Mouse (Mus musculus) retina, postnatal 7 days (tissue): ENCODE measurements around the gene Rab27a.
A peak's percentile ranks its signal among the peaks of the same experiment; 100 is the strongest.
"Not testable (repeated sequence)": the region's sequence is repeated elsewhere in the genome, so short reads cannot be mapped to it uniquely, and the experiment has no call there.

Experiments used
- DNase-seq: peaks from one replicate; pipeline ENCODE4 v3.0.0-alpha.2; 2012; ENCODE audit warnings: low read depth, low spot score

Rab27a gene

DNA sequence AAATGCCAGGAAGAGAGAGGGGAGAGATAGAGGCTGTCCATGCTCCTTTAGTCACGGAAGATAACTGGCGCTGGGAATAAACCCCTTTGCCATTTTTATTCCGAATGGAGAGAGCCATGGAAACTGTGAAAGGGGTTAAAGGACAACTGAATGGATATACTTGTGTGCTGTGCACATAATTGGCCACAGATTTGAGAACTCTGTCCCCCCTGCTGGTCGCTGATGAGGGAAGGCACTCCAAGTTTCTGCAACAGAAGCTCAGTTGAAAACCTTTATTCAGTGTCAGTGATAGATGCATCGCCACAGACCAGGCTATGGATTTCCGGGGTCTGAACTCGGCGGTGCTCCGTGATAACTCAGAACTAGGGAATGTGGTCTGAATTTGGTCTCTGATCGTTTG, 45.5 kb downstream of the Rab27a start:
- DNase-seq, result no peak

DNA sequence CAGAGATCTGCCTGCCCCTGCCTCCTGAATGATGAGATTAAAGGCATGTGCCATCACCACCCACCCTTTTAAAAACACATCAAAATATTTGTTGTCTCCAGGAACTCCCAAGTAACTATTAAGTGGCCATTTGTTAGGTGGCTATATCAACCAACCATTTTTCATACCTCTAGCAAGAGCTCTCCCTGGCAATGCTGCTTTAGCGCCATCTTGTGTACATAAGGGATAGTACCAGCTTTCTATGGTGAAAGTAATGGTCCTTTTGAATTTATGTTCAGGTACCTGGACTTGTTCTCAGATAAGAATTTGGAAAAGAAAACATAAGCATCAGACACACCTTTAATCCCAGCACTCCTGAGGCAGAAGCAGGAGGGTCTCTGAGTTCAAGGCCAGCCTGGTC, 47.1 kb downstream of the Rab27a start:
- DNase-seq, result peak; percentile 58

DNA sequence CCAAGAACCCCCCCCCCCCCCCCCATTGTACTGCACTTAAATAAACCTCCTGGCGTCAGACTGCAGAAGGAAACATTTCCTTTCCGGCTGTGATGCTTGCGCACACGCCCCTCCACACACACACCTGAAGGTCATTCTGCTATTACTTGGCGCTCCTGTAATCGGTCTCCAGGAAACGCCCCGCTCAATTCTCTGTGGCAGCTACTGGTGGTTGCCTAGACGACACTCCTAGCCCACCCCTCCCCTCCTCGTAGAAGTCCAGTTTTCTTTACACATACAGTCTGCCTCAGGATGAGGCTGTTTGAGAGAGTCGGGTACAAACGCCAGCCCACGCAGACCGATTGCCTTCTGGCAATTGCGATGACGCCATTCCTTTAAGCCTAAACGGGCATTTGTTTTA, 49.9 kb downstream of the Rab27a start:
- no peak for DNase-seq

DNA sequence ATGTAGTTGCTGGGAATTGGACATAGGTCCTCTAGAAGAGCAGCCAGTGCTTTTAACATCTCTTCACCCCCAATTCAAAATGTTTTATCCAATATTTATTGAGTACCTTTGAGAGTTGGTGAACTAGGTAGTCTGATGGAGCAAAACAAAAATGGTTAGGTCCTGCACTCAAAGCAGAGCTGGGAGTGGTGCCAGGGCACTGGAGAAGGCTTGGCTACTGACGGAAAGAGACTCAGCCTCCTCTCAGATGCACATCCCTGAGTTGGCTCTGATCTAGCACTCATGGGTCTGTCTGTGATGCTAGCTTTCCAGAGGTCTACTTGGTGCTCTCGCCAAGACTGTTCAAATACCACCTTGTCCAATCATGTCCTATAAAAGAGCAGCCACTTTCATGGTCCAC, 53.2 kb downstream of the Rab27a start:
- no peak for DNase-seq

DNA sequence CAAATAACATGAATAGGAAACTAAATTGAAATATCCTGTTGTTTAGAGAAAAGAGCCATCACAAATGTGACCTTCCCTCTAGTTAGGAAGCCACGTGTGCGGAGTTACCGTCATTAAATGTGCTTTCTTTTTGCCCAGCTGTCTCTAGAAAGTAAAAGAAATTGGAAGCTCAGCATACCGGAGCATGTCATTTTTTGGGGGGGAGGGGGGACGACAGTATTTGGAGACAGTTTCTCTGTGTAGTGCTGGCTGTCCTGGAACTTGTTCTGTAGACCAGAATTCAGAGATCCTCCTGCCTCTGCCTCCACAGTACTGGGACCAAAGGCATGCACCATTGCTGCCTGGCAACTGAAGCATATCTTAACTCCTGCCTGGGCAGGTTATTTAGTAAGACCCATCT, 56.9 kb downstream of the Rab27a start, which contains the start of gene Khdc3:
TSS of gene Khdc3 (plus strand) at position 301 of the 400 bp plus-strand sequence.
- no peak for DNase-seq

DNA sequence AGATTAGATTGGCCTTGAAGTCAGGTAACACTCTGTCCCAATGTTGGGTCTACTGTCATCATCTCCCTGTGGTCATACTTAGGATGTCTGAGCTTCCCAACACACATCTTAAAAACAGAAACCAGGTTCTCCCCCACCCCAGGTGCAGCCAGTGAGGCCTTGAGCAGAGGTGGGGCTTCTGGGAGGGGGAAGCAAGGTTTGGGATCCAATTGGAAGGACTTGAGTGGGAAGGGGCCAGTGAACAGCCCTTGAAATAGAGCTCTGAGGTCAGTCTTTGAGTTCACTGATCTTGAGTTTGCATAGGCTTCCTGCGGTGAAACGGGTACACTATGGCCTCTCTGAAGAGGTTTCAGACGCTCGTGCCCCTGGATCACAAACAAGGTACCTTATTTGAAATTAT, 57.5 kb downstream of the Rab27a start, which contains the start of gene Gm20509:
TSS of gene Gm20509 (plus strand) at position 290 of the 400 bp plus-strand sequence.
- no peak for DNase-seq

DNA sequence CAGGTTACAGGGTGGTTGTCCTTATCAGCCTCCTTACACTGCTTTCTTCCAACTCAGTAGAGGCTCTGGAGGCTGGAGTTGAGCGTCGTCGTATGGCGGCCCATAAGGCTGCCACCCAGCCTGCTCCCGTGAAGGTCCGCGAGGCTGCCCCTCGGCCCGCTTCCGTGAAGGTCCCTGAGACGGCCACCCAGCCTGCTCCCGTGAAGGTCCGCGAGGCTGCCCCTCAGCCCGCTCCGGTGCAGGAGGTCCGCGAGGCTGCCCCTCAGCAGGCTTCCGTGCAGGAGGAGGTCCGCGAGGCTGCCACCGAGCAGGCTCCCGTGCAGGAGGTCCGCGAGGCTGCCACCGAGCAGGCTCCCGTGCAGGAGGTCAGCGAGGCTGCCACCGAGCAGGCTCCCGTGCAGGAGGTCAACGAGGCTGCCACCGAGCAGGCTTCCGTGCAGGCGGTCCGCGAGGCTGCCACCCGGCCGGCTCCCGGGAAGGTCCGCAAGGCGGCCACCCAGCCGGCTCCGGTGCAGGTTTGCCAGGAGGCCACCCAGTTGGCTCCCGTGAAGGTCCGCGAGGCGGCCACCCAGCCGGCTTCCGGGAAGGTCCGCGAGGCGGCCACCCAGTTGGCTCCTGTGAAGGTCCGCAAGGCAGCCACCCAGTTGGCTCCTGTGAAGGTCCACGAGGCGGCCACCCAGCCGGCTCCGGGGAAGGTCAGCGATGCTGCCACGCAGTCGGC, 58.7 kb downstream of the Rab27a start:
- no peak for DNase-seq

DNA sequence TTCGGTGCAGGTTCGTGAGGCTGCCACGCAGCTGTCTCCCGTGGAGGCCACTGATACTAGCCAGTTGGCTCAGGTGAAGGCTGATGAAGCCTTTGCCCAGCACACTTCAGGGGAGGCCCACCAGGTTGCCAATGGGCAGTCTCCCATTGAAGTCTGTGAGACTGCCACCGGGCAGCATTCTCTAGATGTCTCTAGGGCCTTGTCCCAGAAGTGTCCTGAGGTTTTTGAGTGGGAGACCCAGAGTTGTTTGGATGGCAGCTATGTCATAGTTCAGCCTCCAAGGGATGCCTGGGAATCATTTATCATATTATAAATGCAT, 59.2 kb downstream of the Rab27a start:
- no peak for DNase-seq

DNA sequence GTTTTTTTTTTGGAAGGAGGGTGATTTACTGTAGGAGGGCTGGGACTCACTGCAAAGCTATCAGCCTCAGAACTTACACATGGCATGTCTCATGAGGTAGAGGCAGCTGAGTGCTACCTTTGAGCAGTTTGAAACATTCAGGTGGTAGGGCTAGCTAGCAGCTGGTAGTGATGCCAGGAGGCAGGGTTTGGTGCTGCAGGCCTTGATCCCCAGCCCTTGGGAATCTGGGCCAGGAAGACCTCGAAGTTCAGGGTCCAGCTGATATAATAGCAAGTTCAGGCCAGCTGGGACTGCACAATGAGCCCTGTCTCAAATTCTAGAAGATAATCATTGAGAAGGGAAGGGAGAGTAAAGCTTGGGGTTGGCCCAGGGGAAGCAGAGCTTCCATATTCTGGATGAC, 60.5 kb downstream of the Rab27a start:
- DNase-seq, result no peak

DNA sequence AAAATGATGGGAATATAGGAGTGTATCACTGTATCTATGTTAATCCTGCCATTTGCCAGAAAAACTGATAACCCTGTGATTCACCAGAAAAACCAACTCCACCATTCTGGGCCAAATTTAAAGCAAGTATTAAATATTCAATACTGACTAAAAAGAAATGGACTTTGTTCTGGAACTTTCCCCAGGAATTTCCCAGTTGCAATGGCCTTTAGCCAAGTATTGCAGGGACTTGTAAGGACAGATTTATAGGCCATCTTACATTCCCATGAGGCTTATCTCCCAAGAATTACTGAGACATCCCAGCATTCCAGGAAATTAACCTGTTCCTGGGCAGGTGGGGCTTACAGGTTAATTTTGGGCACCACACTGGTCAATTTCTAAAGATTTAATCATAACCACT, 61.1 kb downstream of the Rab27a start:
- no peak for DNase-seq

DNA sequence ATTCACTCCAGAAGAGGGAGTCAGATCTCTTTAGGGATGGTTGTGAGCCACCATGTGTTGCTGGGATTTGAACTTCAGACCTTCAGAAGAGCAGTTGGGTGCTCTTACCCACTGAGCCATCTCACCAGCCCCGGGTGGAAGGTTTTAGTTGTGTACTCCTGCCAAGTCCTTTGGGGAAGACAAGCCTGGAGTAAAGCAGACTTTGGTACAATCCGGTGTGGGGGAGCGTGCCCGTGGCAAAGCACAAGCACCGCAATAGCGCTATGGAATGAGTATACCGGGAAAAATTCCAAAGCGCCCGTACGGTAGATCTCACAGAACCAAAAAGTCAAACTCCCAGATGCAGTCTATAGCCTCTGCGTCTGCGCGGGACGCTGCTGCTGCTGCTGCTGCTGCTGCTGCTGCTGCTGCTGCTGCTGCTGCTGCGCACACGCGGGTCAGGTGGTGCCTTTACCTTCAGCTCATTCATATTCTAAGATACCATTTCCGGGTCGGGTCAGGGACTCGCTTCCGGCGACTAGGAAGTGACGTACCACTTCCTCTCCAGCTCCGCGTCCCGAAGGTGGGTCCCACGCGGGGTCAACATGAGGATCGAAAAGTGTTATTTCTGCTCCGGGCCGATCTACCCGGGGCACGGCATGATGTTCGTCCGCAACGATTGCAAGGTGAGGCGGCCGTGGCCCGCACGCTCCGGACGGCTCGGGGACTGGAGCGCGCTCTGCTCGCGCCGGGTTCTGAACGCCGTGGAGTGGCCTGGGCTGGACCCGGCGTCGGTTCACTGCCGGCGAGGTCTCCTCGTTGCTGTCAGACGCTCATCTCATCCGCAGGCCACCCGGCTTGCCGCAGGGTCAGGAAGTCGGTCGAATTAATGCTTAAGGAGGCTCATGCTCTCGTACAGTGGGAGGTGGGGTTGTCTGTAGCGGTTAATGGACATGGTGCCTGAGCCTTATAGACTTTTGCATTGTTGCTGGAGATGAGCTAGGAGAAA, 68.6 kb downstream of the Rab27a start, which contains the start of gene Rsl24d1:
TSS of gene Rsl24d1 (plus strand) at position 508 of the 988 bp plus-strand sequence.
- peak; percentile 88 for DNase-seq

DNA sequence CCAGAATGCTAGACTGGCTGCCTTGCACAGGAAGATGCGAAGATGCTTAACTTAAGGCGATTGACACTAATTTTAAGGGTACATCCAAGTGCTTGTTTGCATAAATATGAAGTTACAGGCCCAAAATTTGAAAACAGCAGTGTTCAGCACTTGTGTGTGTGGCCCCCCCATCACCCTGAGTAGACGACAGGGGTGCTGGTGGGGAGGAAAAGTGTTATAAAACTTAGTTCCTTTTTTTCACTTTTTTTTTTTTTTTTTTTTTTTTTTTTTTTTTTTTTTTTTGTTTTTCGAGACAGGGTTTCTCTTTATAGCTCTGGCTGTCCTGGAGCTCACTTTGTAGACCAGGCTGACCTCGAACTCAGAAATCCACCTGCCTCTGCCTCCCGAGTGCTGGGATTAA, 72.0 kb downstream of the Rab27a start:
- not testable (repeated sequence) for DNase-seq

DNA sequence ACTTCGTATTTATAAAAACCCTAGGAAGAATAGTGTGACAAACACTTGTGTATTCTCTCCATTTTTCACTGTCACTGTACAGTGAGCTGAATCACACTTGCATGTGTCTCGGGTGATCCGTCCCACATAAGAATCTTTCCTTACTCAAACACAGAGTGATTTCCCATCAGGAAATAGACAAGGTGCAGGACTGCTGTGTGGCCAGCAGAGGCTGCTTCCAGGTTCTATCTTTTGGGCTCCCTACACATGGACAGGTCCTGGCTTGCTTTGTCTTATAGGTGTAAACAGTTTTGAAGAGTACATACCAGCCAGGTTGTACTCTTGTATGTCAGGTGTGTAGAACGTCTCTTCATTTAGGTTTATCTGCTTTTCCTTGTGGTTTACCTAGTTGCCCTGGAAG, 73.4 kb downstream of the Rab27a start:
- no peak for DNase-seq

DNA sequence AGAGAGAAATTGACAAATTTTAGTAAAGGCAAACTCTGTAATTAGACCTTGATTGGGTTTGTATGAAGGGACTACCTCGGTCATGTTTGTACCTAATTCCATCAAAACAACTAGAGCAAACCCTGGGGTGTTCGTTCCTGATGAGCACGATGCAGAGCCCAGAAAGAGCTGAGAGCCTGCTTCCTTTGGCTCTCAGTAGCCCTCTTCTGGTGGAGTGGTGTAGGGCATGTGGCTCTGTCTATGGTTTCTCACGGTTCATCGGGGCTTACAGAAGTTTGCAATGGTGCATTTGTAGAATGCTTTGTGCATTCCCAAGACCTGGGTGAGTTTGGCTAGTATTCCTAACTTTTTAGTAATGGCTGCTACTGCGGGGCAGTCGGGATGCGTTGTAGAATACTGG, 77.1 kb downstream of the Rab27a start:
- peak; percentile 13 for DNase-seq

DNA sequence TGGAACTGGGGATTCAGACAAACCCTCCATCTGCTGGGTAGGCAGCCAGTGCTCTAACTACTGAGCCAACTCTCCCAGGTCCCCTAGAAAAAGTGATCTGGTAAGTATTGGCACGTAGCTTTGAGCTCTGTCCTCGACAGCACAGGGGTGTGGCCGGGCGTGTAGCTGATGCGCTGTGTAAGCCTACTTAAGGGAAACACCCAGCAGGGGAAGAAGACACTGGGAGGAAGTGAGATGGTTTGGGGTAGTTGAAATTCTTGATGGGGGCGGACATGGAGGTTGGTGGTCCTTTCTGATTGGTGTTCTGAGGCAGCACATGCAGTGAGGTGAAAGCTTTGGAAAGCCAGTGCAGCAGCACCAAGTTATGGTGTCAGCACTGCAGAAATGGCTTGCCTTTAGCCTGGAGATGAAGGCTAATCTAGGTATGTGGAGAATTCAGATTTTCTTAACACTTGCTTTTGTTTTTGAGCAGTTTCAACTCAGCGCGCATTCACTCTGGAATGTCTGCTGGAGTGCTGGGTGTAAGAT, 80.5 kb downstream of the Rab27a start:
- DNase-seq, result no peak

DNA sequence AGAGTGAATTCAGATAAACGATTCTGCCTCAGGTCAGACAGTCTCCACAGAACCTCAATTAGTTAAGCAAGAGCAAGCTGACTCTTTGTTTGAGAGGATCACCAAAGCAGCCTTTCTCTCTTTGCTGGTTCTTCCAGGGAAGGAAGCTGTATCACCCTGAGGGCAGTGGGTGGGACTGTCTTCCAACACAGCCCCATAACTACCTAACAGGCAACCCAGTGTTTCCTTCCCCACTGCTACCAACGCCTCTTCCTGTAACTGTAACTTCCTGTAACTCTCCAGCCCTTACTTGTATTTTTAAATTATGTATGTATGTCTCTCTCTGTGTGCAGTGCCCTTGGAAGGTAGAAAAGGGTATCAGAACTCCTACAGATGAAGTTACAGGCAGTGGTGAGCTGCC, 82.8 kb downstream of the Rab27a start:
- no peak for DNase-seq

DNA sequence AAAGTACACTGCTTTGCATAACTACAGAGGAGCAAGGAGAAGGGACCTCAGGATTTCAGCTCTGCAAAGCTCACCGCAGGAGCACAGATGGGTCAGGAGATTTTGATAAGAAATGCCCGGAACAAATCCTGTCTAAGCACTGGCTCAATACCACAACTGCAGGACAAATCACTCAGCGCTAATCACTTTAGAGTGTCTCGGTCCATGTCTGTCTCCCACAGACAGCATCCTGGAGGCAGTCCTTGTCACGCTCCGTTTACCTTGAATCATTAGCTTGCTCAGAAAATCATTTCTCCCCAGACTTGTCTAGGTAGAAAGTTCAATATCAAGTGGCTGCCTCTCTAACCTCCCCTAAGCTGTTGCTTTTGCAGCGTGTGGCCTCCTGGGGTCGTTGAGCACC, 85.2 kb downstream of the Rab27a start:
- peak; percentile 30 for DNase-seq

DNA sequence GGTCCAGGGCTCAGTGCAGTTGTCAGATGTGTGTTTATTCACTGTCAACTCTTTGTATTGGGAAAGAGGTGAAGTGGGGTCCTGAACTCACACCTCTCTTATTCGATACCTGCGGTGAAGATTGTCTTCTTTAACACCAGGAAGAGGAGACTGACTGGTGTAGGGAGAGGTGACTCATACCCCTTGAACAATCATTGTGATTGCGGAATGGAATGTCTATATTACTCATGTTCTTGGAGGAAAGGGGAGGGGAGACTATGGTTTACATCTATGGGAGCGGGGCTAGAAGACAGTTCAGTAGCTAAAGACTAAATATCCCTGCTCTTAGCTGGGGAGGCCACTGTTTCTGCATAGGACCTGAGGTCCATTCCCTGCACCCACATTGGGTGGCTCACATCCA, 85.9 kb downstream of the Rab27a start:
- no peak for DNase-seq

DNA sequence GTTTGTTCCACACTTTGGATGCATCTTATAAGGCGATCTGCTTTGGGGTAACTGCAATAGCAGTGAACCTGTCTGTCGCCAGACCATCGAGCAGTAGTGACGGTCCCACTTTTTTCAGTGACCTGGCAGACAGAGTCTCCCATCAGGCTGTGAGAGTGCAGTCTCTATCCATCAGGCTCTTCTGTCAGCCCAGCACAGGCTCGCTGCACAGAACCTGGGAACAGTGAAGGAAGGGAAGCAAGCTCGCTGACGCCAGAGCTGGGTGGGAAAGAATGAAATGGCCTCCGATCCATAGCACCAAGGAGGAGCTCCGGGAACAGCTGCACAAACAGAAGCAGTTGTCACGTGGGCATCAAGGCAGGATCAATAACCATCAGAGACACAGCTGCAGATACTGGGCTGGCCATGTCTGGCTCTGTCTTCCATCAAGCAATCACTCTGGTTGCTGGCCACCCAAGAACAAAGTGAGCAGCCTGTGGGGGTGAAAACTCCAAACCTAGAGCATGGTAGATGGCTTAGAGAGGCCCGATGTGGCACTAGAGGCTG, 92.8 kb downstream of the Rab27a start:
- no peak for DNase-seq
